Mouse (Mus musculus): ENCODE measurements around the gene Gtf2h1. TPM values are rescaled to one million over a fixed set of nuclear protein-coding genes. Genes with fewer than 3 reads are reported as not detected.

Gtf2h1 gene
- total RNA-seq, 1 experiment = 71.7 TPM

- Histone ChIP-seq H3K9me3 (ENCODE audit: control insufficient read depth, insufficient read depth, low read depth, low read length) (no peaks in the 10 kb centered on the region), H3K9ac (ENCODE audit: insufficient read depth, low read depth, low read length, poor library complexity, severe bottlenecking) (no peak overlapping the region), H3K4me3 (ENCODE audit: insufficient read depth in 1 of 2, low read depth in 1 of 2, low read length in 2 of 2, poor library complexity in 1 of 2, severe bottlenecking in 1 of 2) (no peak overlapping the region), H3K4me1 (ENCODE audit: control insufficient read depth in 2 of 2, insufficient read depth in 2 of 2, low read length in 2 of 2, poor library complexity in 1 of 2) (0 out of 4 replicates have a peak, but pooled peaks cover 0 to 2% of the 10 kb centered on the region in 2 experiments), H3K36me3 (ENCODE audit: control insufficient read depth, insufficient read depth, low read length, poor library complexity, severe bottlenecking) (peaks cover 21% of the 10 kb centered on the region), H3K27ac (ENCODE audit: insufficient read depth, low read depth, low read length, poor library complexity, severe bottlenecking) (no peak overlapping the region)
- in situ Hi-C loops (cut with MboI; ENCODE audit: low sequenced_read_pairs in 2 of 2, unreplicated experiment in 2 of 2) = no loop called here
- DNase-seq (ENCODE audit: low read depth, low spot score) = no peak
- TF ChIP-seq ZNF384 (IDR thresholded peaks at IDR 0.05; ENCODE audit: low read depth, low read length) (no peak), MAFK (IDR thresholded peaks at IDR 0.05; ENCODE audit: insufficient read depth, low read depth, low read length) (no peak), CHD2 (IDR thresholded peaks at IDR 0.05; ENCODE audit: low read depth, low read length) (no peak), HCFC1 (IDR thresholded peaks at IDR 0.05; ENCODE audit: borderline replicate concordance, insufficient read depth, low read length) (no peak), ZC3H11A (IDR thresholded peaks at IDR 0.05; ENCODE audit: borderline replicate concordance, low read depth, low read length) (no peak)
Observed at GRCm38 (mm10) chr7:46859031-46859430, 63.1 kb downstream of the Gtf2h1 start.

GRCm38 (mm10) chr7:46860996-46861395 is 65.1 kb downstream of the Gtf2h1 start, which contains the start of gene Ldhc:
Ldhc (plus strand) TSS chr7:46861203.
- H3K36me3 ChIP-seq (ENCODE audit: control insufficient read depth, insufficient read depth, low read length, poor library complexity, severe bottlenecking) = 0 out of 2 replicates have a peak, but pooled peaks cover 3% of the 10 kb centered on the region
- 0 out of 4 replicates have a peak within 1 kb of the TSS, but pooled peaks of 1 of the 2 experiments have one; percentile 36 for H3K4me3 ChIP-seq (ENCODE audit: insufficient read depth in 1 of 2, low read depth in 1 of 2, low read length in 2 of 2, poor library complexity in 1 of 2, severe bottlenecking in 1 of 2)
- H3K9ac ChIP-seq (ENCODE audit: insufficient read depth, low read depth, low read length, poor library complexity, severe bottlenecking) = no peak within 1 kb of the TSS
- H3K9me3 ChIP-seq (ENCODE audit: control insufficient read depth, insufficient read depth, low read depth, low read length) = no peaks in the 10 kb centered on the region
- H3K4me1 ChIP-seq (ENCODE audit: control insufficient read depth in 2 of 2, insufficient read depth in 2 of 2, low read length in 2 of 2, poor library complexity in 1 of 2) = 0 out of 4 replicates have a peak, but pooled peaks cover 0 to 2% of the 10 kb centered on the region in 2 experiments
- TF ChIP-seq HCFC1 (IDR thresholded peaks at IDR 0.05; ENCODE audit: borderline replicate concordance, insufficient read depth, low read length) (no peak), ZNF384 (IDR thresholded peaks at IDR 0.05; ENCODE audit: low read depth, low read length) (no peak)
- DNase-seq (ENCODE audit: low read depth, low spot score) = no peak
- no peak within 1 kb of the TSS for H3K27ac ChIP-seq (ENCODE audit: insufficient read depth, low read depth, low read length, poor library complexity, severe bottlenecking)
- in situ Hi-C loops (cut with MboI; ENCODE audit: low sequenced_read_pairs in 2 of 2, unreplicated experiment in 2 of 2) = no loop called here

GRCm38 (mm10) chr7:46871988-46872387 is 76.1 kb downstream of the Gtf2h1 start:
- in situ Hi-C loops (cut with MboI; ENCODE audit: low sequenced_read_pairs in 2 of 2, unreplicated experiment in 2 of 2) = no loop called here
- Histone ChIP-seq H3K4me3 (ENCODE audit: insufficient read depth in 1 of 2, low read depth in 1 of 2, low read length in 2 of 2, poor library complexity in 1 of 2, severe bottlenecking in 1 of 2) (no peak overlapping the region), H3K9ac (ENCODE audit: insufficient read depth, low read depth, low read length, poor library complexity, severe bottlenecking) (no peak overlapping the region), H3K27ac (ENCODE audit: insufficient read depth, low read depth, low read length, poor library complexity, severe bottlenecking) (no peak overlapping the region), H3K36me3 (ENCODE audit: control insufficient read depth, insufficient read depth, low read length, poor library complexity, severe bottlenecking) (no peaks in the 10 kb centered on the region), H3K9me3 (ENCODE audit: control insufficient read depth, insufficient read depth, low read depth, low read length) (no peaks in the 10 kb centered on the region), H3K4me1 (ENCODE audit: control insufficient read depth in 2 of 2, insufficient read depth in 2 of 2, low read length in 2 of 2, poor library complexity in 1 of 2) (no peaks in the 10 kb centered on the region)
- no peak for DNase-seq (ENCODE audit: low read depth, low spot score)
- no peak for TF ChIP-seq CHD2 (IDR thresholded peaks at IDR 0.05; ENCODE audit: low read depth, low read length)

Other genes starting within 250 kb of the Gtf2h1 start
- 5.4 and 5.7 TPM in 2 replicates for gene Sergef, start 156.3 kb upstream of the Gtf2h1 start, total RNA-seq (2012; rRNA removed)
- gene Tph1, start 123.6 kb upstream of the Gtf2h1 start, total RNA-seq (2012; rRNA removed) = 0.32 and 3.6 TPM in 2 replicates
- gene Saal1, start 85.4 kb upstream of the Gtf2h1 start, total RNA-seq (2012; rRNA removed) = 15.2 and 15.6 TPM in 2 replicates
- 0.54 and 0.79 TPM in 2 replicates for gene Saa3, start 80.4 kb upstream of the Gtf2h1 start, total RNA-seq (2012; rRNA removed)
- not detected in 2 replicates for gene Saa4, start 63.5 kb upstream of the Gtf2h1 start, total RNA-seq (2012; rRNA removed)
- not detected in 2 replicates for gene Saa1, start 53.1 kb upstream of the Gtf2h1 start, total RNA-seq (2012; rRNA removed)
- gene Saa2, start 44.3 kb upstream of the Gtf2h1 start, total RNA-seq (2012; rRNA removed) = not detected in 2 replicates
- 17.4 and 18.0 TPM in 2 replicates for gene Hps5, start within 50 bp of the Gtf2h1 start, total RNA-seq (2012; rRNA removed)
- gene Ldha, start 45.4 kb downstream of the Gtf2h1 start, total RNA-seq (2012; rRNA removed) = 621 and 827 TPM in 2 replicates
- gene Ldhc, start 65.1 kb downstream of the Gtf2h1 start, total RNA-seq (2012; rRNA removed) = 3.4 and 3.9 TPM in 2 replicates
- gene Tsg101, start 123.9 kb downstream of the Gtf2h1 start, total RNA-seq (2012; rRNA removed) = 44.9 and 54.3 TPM in 2 replicates
- gene Uevld, start 162.4 kb downstream of the Gtf2h1 start, total RNA-seq (2012; rRNA removed) = 6.6 and 10.3 TPM in 2 replicates
- not detected in 2 replicates for gene Gm9999, start 187.5 kb downstream of the Gtf2h1 start, total RNA-seq (2012; rRNA removed)
- 7.1 and 10.6 TPM in 2 replicates for gene Spty2d1, start 212.3 kb downstream of the Gtf2h1 start, total RNA-seq (2012; rRNA removed)